Mouse (Mus musculus) heart, postnatal 0 days (tissue): ENCODE data around the gene Tceal7. TPM values are rescaled to one million over a fixed set of nuclear protein-coding genes. Genes with fewer than 3 reads are reported as not detected.

Experiments used
- ATAC-seq: fragments of 200-750 bp; cut with Nextera tagmentation; 2 replicates; pipeline ENCODE4 v1.8.0; 2017; ENCODE audit warnings: low read depth, moderate number of reproducible peaks, moderate library complexity; ENCODE audit not compliant: insufficient read depth
- DNase-seq: peaks from one replicate; pipeline ENCODE4 v3.0.0-alpha.2; 2016; ENCODE audit warnings: low spot score
- H3K27ac ChIP-seq: fragments of 300-500 bp; sonication (generic); 2 replicates; pipeline ENCODE4 v1.5.1; 2014; ENCODE audit warnings: low read depth, mild to moderate bottlenecking
- H3K27me3 ChIP-seq: fragments of 300-500 bp; sonication (generic); 2 replicates; pipeline ENCODE4 v1.6.1; 2014; ENCODE audit warnings: low read length, mixed read lengths; ENCODE audit not compliant: control insufficient read depth, insufficient read depth
- H3K36me3 ChIP-seq: fragments of 300-500 bp; sonication (generic); replicated peaks from 2 replicates; pipeline ENCODE4 v1.6.1; 2014; ENCODE audit warnings: low read length, mixed read lengths; ENCODE audit not compliant: control insufficient read depth, insufficient read depth
- H3K4me1 ChIP-seq: fragments of 300-500 bp; sonication (generic); 2 replicates; pipeline ENCODE4 v1.6.1; 2014; ENCODE audit warnings: antibody characterized with exemption; ENCODE audit not compliant: control insufficient read depth, insufficient read depth
- H3K4me2 ChIP-seq: fragments of 300-500 bp; sonication (generic); 2 replicates; pipeline ENCODE4 v1.6.1; 2014; ENCODE audit warnings: low read depth, mild to moderate bottlenecking, low read length, moderate library complexity
- H3K4me3 ChIP-seq: fragments of 300-500 bp; sonication (generic); 2 replicates; pipeline ENCODE4 v1.5.1; 2014; ENCODE audit warnings: low read depth, low read length
- H3K9ac ChIP-seq: fragments of 300-500 bp; sonication (generic); replicated peaks from 2 replicates; pipeline ENCODE4 v1.6.1; 2014; ENCODE audit warnings: low read depth, low read length, mixed read lengths
- H3K9me3 ChIP-seq: fragments of 300-500 bp; sonication (generic); replicated peaks from 2 replicates; pipeline ENCODE4 v1.6.1; 2016; ENCODE audit warnings: low read length; ENCODE audit not compliant: control insufficient read depth
- CTCF ChIP-seq: IDR thresholded peaks from 2 replicates; pipeline ENCODE4 v1.5.1; 2016; ENCODE audit warnings: antibody characterized with exemption, control low read depth, low read depth
- EP300 ChIP-seq: IDR thresholded peaks from 2 replicates; pipeline ENCODE4 v1.6.1; 2016; ENCODE audit warnings: antibody characterized with exemption, low read depth
- WGBS: fragments of 180-500 bp; shearing (Covaris S2); extraction: QIAGEN DNeasy Blood & Tissue Kit; methylation state at CpG from one replicate; pipeline ENCODE4 v1.1.7; 2014; 5-methylcytosine and 5-hydroxymethylcytosine counted together
- polyA plus RNA-seq: library from polyadenylated mRNA; unstranded; fragments of >200 nt; fragmentation: Nextera tagmentation; extraction: Ambion mirVana; gene quantifications from 2 replicates; pipeline ENCODE4 v1.2.1, GENCODE M21; 2015
- total RNA-seq: library from RNA; depleted of rRNA; stranded (reverse); fragments of >200 nt; gene quantifications from 2 replicates; pipeline ENCODE4 v1.2.3, GENCODE M21; 2014; ENCODE audit warnings: low replicate concordance

Tceal7 gene
- total and polyA plus RNA-seq, 2 experiments from 2014 or later, result 15.1 to 21.7 TPM

- Histone ChIP-seq H3K27ac (peak overlapping the region; percentile 47; the same call in 1 of the 2 replicates), H3K9ac (0 out of 2 replicates have a peak overlapping the region, but pooled peaks have one; percentile 12), H3K9me3 (no peaks in the 10 kb centered on the region), H3K27me3 (no peaks in the 10 kb centered on the region), H3K36me3 (no peaks in the 10 kb centered on the region), H3K4me1 (no peaks in the 10 kb centered on the region), H3K4me2 (peak overlapping the region; percentile 58), H3K4me3 (peak overlapping the region; percentile 46)
- TF ChIP-seq CTCF (no peak), EP300 (no peak)
- DNase-seq (no peak), ATAC-seq (peak; percentile 11; the same call in 1 of the 2 replicates)
- WGBS, result 23% methylated on average over 7 of the region's 7 CpGs
Measured at GRCm38 (mm10) chrX:136203257-136203656, 11.3 kb upstream of the Tceal7 start.

DNA sequence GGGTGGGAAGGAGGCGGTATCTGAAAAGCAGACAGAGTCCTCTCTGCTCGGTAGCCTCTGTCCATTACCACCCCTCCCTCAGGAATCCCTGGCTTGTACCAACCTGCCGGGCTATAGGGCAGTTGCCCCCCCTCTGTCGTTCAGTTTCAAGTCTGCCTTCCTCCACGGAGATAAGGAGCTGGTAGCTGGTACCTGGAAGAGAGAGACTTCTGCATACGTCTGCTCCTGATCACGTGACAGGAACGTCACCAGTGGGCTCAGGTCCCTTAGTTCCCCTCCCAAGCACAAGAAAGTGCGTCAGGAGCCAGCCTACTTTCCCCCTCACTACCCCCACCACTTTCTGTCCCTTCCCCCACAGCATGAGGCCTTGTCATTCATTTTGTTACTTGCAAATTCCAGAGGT is 10.9 kb upstream of the Tceal7 start, which contains the start of gene Tceal5:
Gene Tceal5 (minus strand): TSS at position 213 of the 403 bp plus-strand sequence.
- no peaks in the 10 kb centered on the region for H3K9me3 ChIP-seq
- 0 out of 2 replicates have a peak within 1 kb of the TSS, but pooled peaks have one; percentile 12 for H3K9ac ChIP-seq
- peak within 1 kb of the TSS; percentile 47; the same call in 1 of the 2 replicates for H3K27ac ChIP-seq
- ATAC-seq, result peak; percentile 72; the same call in 1 of the 2 replicates
- WGBS, result 17% methylated on average over 9 of the region's 9 CpGs
- no peaks in the 10 kb centered on the region for H3K36me3 ChIP-seq
- H3K4me3 ChIP-seq, result peak within 1 kb of the TSS; percentile 46
- H3K4me1 ChIP-seq, result no peaks in the 10 kb centered on the region
- peak; percentile 40 for DNase-seq
- H3K27me3 ChIP-seq, result no peaks in the 10 kb centered on the region
- TF ChIP-seq EP300 (no peak), CTCF (no peak)
- H3K4me2 ChIP-seq, result peak within 1 kb of the TSS; percentile 58

DNA sequence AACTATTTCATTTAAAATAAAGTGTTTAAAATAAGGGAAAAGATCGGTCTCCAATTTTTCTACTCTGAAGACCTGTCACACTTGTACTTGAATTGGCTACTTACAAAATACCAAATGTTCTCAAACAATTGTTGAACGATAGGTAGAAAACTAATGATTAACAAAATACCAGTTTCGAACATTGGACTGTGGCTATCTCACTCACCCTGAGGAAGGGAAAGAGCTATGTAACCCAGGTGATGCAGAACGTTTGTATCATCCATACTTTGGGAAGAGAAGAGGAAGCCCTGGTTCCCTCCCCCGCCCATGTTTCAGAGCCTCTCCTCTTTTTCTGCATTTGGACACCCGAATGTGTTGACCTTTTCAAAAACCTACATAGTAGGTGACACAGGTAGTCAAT is 10.2 kb upstream of the Tceal7 start:
- no peaks in the 10 kb centered on the region for H3K9me3 ChIP-seq

DNA sequence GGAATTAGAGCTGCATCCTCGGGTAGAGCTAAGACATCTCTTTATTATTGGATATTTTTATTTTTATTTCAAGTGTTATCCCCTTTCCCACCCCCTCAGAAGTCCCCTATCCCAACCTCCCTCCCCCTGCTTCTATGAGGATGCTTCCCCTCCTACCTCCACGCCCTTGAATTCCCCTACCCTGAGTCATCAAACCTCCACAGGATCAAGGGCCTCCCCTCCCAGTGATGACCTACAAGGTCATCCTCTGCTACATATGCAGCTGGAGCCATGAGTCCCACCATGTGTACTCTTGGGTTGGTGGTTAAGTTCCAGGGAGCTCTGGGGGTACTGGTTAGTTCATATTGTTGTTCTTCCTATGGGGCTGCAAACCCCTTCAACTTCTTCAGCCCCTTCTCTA is 1.2 kb upstream of the Tceal7 start:
- Histone ChIP-seq H3K36me3 (no peaks in the 10 kb centered on the region), H3K4me2 (no peak overlapping the region), H3K27ac (no peak overlapping the region), H3K9me3 (no peaks in the 10 kb centered on the region), H3K27me3 (no peaks in the 10 kb centered on the region), H3K4me3 (no peak overlapping the region), H3K4me1 (no peaks in the 10 kb centered on the region), H3K9ac (no peak overlapping the region)
- no peak for ATAC-seq
- WGBS, result 31% methylated on average over 2 of the region's 2 CpGs
- no peak for DNase-seq
- TF ChIP-seq CTCF, result no peak
- TF ChIP-seq EP300, result no peak

More for the DNA sequence above, 10.2 kb upstream of the Tceal7 start:
- DNase-seq, result no peak
- Histone ChIP-seq H3K4me3 (no peak overlapping the region), H3K27me3 (no peaks in the 10 kb centered on the region), H3K27ac (no peak overlapping the region), H3K4me1 (no peaks in the 10 kb centered on the region), H3K9ac (no peak overlapping the region), H3K4me2 (no peak overlapping the region), H3K36me3 (no peaks in the 10 kb centered on the region)
- no peak for TF ChIP-seq EP300
- TF ChIP-seq CTCF, result no peak
- 70% methylated on average over 6 of the region's 6 CpGs for WGBS
- no peak for ATAC-seq

DNA sequence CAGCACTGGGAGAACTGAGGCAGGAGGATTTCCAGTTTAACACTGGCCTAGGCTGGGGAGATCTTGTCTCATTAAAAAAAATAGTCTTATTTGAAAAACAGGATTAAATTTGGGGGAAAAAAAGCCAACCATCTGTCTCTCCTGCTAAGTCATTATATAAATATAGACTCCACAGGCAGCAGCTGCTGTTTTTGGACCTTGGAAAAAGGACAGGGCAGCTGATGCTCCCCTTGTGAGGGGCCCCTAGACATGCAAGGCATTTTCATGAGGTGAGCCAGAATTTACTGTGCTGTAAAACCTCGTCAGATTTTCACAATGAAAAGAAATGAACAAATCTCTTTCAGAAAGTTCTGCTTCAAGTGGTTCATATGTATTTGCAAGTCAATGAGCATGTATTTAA is 1.7 kb downstream of the Tceal7 start:
- Histone ChIP-seq H3K4me2 (no peak overlapping the region), H3K27me3 (no peaks in the 10 kb centered on the region), H3K9ac (no peak overlapping the region), H3K27ac (peak overlapping the region; percentile 66), H3K4me1 (no peaks in the 10 kb centered on the region), H3K4me3 (no peak overlapping the region), H3K9me3 (no peaks in the 10 kb centered on the region), H3K36me3 (no peaks in the 10 kb centered on the region)
- ATAC-seq, result no peak
- DNase-seq, result no peak
- TF ChIP-seq CTCF (no peak), EP300 (no peak)
- WGBS, result 24% methylated on average over 1 of the region's 1 CpGs

DNA sequence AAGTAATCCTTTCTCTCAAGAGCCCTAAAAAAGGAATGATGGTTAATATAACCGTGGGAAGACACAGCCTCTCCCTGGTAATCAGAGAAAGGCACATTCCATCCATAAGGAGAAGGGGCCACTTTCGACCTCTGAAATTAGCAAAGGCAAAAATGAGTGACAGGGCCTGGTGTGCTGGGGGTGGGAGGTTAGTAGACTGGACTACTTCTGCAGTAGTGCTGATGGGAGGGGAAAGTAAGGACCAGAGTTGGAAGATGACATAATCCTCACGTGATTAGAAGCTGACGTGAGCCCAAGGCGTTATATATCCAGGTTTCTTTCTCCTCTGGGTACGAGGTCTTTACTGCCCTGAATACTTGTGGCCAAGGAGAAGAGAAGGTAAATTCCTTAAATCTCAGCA is 9.1 kb downstream of the Tceal7 start:
- WGBS, result 41% methylated on average over 6 of the region's 6 CpGs
- ATAC-seq, result peak; percentile 53; the same call in 1 of the 2 replicates
- Histone ChIP-seq H3K9me3 (no peaks in the 10 kb centered on the region), H3K9ac (no peak overlapping the region), H3K4me2 (no peak overlapping the region), H3K4me3 (no peak overlapping the region), H3K4me1 (peaks cover 4% of the 10 kb centered on the region; the same call in 1 of the 2 replicates), H3K36me3 (no peaks in the 10 kb centered on the region), H3K27me3 (no peaks in the 10 kb centered on the region), H3K27ac (no peak overlapping the region)
- DNase-seq, result peak; percentile 38
- TF ChIP-seq EP300 (no peak), CTCF (no peak)
